Mouse (Mus musculus): ENCODE results near the gene Klhl10. TPM values are rescaled to one million over a fixed set of nuclear protein-coding genes. Genes with fewer than 3 reads are reported as not detected.

Klhl10 gene
- polyA plus RNA-seq, 1 experiment from 2014 or later = 0.32 TPM

DNA sequence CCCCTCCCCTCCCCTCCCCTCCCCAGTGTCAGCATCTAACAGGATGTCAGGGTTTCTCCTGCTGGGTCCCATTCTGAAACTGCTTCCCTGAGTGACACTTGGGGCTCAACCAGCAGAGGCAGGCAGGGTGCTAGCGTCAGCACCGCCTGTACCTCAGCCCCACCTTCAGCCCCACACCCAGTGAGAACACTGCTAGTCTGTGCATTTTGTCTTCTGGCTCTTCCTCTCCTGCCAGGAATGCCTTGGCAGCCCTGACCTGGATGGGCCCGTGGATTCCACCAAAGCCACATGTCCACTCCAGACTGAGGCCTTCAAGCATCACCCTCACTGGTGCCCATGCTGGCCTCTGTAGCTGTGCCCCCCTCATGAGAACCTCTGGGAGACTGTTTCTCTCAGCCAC is 32.0 kb upstream of the Klhl10 start:
- 74% methylated on average over 3 of the region's 3 CpGs for WGBS (ENCODE audit: insufficient replicate concordance)
- Histone ChIP-seq H3K4me1 (peaks cover 28% of the 10 kb centered on the region), H3K4me2 (no peak overlapping the region), H3K9me3 (replicated peaks) (no peaks in the 10 kb centered on the region), H3K9ac (no peak overlapping the region), H3K27me3 (replicated peaks) (peaks cover 37% of the 10 kb centered on the region), H3K27ac (no peak overlapping the region), H3K36me3 (peaks cover 8% of the 10 kb centered on the region; the same call in 1 of the 2 replicates), H3K4me3 (no peak overlapping the region)
- ATAC-seq = no peak

DNA sequence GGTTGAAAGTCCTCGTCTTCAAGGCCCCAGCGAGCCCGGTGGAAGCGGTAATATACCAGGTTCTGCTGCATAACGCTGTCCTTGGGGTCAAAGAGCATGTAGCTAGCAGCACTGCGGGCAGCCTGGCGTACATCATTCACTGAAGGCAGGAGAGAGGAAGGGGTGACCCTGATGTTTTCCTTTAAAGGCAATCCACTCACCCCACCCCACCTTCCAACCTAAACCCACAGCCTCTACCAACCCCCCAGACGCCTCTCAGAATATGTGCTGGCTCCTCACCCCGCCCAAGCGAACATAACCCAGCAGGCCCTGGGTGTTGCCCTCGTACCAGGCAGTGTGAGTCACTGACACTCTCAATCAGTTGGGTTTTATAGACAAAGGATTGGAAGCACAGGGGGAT is 30.0 kb upstream of the Klhl10 start:
- H3K27me3 ChIP-seq (replicated peaks) = peaks cover 58% of the 10 kb centered on the region
- 54% methylated on average over 11 of the region's 11 CpGs for WGBS (ENCODE audit: insufficient replicate concordance)
- H3K36me3 ChIP-seq = peaks cover 8% of the 10 kb centered on the region; the same call in 1 of the 2 replicates
- no peak overlapping the region for H3K9ac ChIP-seq
- no peak overlapping the region for H3K4me3 ChIP-seq
- H3K9me3 ChIP-seq (replicated peaks) = no peaks in the 10 kb centered on the region
- no peak overlapping the region for H3K27ac ChIP-seq
- no peak for ATAC-seq
- H3K4me2 ChIP-seq = peak overlapping the region; percentile 8; the same call in 1 of the 2 replicates
- H3K4me1 ChIP-seq = peaks cover 34% of the 10 kb centered on the region

DNA sequence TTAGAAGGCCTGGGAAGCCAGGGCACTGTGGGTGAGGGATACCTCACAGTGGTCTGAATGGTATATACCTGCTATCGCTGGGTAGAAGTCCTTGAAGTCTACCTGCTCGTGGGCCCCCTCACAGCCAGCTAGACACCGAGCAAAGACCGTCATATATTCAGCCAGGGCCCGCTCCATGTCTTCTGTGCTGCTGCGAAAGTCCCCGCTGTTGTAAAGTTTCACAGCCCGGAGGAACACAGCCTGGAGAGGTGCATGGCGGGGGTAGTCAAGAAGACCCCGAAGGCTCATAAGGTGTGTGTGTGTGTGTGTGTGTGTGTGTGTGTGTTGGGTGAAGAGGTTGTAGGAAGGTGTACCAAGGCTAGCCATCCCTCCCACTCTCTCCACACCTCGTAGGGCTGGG is 28.2 kb upstream of the Klhl10 start:
- Histone ChIP-seq H3K9ac (peak overlapping the region; percentile 49), H3K27ac (no peak overlapping the region), H3K4me1 (peaks cover 34% of the 10 kb centered on the region), H3K36me3 (peaks cover 6% of the 10 kb centered on the region; the same call in 1 of the 2 replicates), H3K9me3 (replicated peaks) (no peaks in the 10 kb centered on the region), H3K27me3 (replicated peaks) (peaks cover 67% of the 10 kb centered on the region), H3K4me2 (peak overlapping the region; percentile 78), H3K4me3 (peak overlapping the region; percentile 60)
- no peak for ATAC-seq
- 70% methylated on average over 11 of the region's 11 CpGs for WGBS (ENCODE audit: insufficient replicate concordance)

DNA sequence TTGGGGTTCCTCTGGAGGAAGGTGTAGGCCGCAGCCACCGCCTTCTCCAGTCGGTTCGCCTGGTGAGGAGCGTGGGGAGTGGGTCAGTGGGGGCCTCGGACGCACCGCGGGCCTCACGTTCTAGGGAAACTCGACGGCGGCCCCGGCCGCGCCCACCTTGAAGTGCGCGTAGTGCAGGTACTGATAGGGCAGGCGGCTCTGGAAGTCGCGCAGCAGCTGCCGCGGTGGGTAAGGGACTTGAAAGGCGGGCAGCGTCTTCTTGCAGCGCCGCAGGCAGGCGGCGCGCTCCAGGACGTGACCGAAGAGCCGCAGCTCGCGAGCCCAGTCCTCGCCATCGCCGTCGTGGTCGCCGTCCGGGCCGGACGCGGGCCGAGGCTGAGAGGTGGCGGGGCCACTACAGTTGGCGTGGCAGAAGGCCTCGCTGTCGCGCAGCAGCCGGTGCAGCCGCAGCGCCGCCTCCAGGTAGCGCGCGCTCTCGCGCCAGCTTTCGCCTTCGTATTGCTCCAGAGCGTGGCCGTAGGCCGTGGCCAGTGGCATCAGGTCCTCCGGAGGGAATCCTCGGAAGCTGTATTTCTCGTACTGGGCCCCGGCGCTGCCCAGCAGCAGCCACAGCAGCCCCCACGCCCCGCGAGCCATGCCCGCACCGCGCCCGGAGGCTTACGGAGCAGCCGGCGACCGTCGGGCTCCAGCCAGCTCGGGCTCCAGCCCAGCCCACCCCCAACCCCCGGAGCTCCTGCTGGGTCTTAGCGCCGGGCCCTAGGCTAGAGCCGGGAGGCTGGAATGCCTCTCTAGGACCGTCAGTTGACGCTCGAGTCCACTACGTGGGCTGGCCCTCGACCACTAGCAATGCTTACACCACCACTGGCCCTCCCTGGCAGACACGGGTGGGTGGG is 27.4 kb upstream of the Klhl10 start, which contains the start of gene P3h4:
TSS of gene P3h4 (minus strand) at position 816 of the 893 bp plus-strand sequence.
- peaks cover 63% of the 10 kb centered on the region for H3K27me3 ChIP-seq (replicated peaks)
- H3K27ac ChIP-seq = peak within 1 kb of the TSS; percentile 68
- H3K4me2 ChIP-seq = peak within 1 kb of the TSS; percentile 78
- H3K9ac ChIP-seq = peak within 1 kb of the TSS; percentile 49
- H3K4me1 ChIP-seq = peaks cover 34% of the 10 kb centered on the region
- WGBS (ENCODE audit: insufficient replicate concordance) = 5% methylated on average over 92 of the region's 93 CpGs
- no peaks in the 10 kb centered on the region for H3K9me3 ChIP-seq (replicated peaks)
- ATAC-seq = peak; percentile 72
- no peaks in the 10 kb centered on the region for H3K36me3 ChIP-seq
- H3K4me3 ChIP-seq = peak within 1 kb of the TSS; percentile 60

DNA sequence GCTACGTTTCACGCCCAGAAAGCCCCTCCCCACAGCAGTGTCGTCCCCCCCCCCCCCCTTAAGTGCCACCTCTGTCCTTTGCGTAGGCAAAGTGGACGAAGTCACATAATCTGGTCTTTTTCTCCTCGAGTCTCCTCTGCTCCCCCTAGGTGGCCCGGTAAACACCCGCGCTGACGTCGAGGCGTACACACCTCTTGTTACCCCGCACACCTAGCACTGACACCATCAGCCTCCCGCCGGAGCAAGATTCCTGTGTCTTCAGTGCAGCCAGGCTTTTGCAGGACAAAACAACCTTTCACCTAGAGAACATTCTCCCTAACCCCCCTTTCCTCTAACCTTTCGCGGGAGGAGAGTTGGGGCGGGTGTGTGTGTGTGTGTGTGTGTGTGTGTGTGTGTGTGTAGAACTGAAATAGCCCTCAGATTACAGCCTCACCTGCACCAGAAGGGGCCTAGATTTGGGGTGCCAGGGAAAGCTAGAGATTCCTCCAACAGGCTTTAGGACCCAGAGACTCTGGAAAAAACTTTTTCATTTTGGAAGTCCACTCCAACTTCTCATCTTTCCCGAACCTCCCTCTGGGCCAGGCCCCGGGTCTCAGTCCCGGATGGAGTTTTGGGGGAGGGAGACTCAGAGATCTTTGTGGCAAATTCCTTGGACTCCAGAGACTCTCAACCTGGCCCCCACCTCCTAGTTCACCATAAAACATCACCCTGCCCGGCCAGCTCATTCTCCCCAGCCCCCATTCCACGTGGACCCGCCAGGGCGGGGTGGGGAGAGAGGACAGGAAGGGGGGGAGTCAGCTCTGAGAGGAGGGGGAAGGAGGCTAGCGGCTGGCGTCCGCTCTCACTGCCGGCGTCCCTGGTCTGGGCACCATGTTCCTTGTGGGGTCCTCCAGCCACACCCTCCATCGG is 26.5 kb upstream of the Klhl10 start, which contains the start of gene Fkbp10:
TSS of gene Fkbp10 (plus strand) at position 784 of the 909 bp plus-strand sequence.
- no peaks in the 10 kb centered on the region for H3K9me3 ChIP-seq (replicated peaks)
- H3K9ac ChIP-seq = peak within 1 kb of the TSS; percentile 49
- 4% methylated on average over 31 of the region's 31 CpGs for WGBS (ENCODE audit: insufficient replicate concordance)
- ATAC-seq = peak; percentile 22; the same call in 1 of the 2 replicates
- H3K27ac ChIP-seq = peak within 1 kb of the TSS; percentile 68
- H3K36me3 ChIP-seq = no peaks in the 10 kb centered on the region
- H3K4me2 ChIP-seq = peak within 1 kb of the TSS; percentile 78
- H3K4me1 ChIP-seq = peaks cover 34% of the 10 kb centered on the region
- H3K4me3 ChIP-seq = peak within 1 kb of the TSS; percentile 60
- H3K27me3 ChIP-seq (replicated peaks) = peaks cover 60% of the 10 kb centered on the region

DNA sequence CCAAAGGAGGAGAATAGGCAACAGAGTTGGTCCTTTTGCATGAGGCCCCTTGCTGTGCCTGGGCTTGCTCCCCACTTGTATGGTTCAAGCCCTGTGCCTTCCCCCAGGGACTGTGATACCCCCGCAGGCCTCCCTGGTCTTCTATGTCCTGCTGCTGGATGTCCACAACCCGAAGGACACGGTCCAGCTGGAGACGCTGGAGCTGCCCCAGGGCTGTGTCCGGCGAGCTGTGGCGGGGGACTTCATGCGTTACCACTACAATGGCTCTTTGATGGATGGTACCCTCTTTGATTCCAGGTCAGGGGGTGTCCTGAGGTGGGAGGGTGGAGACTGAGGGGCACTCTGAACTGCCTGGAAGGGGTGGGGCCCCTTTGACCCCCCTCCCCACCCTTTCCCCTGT is 20.2 kb upstream of the Klhl10 start:
- H3K36me3 ChIP-seq = peaks cover 6% of the 10 kb centered on the region
- no peak overlapping the region for H3K27ac ChIP-seq
- no peak overlapping the region for H3K4me3 ChIP-seq
- no peaks in the 10 kb centered on the region for H3K9me3 ChIP-seq (replicated peaks)
- ATAC-seq = no peak
- 84% methylated on average over 8 of the region's 8 CpGs for WGBS (ENCODE audit: insufficient replicate concordance)
- H3K4me2 ChIP-seq = no peak overlapping the region
- peaks cover 17% of the 10 kb centered on the region for H3K27me3 ChIP-seq (replicated peaks)
- no peak overlapping the region for H3K9ac ChIP-seq
- peaks cover 12% of the 10 kb centered on the region for H3K4me1 ChIP-seq

DNA sequence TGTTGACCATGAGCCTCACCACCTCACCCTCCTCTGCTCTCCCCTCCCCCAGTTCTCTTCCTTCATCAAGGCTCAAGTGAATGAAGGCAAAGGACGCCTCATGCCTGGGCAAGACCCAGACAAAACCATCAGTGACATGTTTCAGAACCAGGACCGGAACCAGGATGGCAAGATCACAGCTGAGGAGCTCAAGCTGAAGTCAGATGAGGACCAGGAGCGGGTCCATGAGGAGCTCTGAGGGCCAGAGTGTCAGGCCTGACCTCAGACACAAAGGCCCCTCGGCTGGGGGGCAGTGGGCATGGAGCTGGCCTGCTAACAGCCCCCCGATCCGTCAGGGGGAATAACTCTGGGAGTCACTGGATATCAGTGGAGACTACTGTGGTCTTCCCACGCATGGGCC is 17.9 kb upstream of the Klhl10 start:
- Histone ChIP-seq H3K36me3 (peaks cover 6% of the 10 kb centered on the region), H3K4me1 (peaks cover 13% of the 10 kb centered on the region), H3K4me2 (no peak overlapping the region), H3K4me3 (no peak overlapping the region), H3K27ac (no peak overlapping the region), H3K27me3 (replicated peaks) (0 out of 2 replicates have a peak, but pooled peaks cover 6% of the 10 kb centered on the region), H3K9ac (no peak overlapping the region), H3K9me3 (replicated peaks) (no peaks in the 10 kb centered on the region)
- 81% methylated on average over 7 of the region's 7 CpGs for WGBS (ENCODE audit: insufficient replicate concordance)
- no peak for ATAC-seq

DNA sequence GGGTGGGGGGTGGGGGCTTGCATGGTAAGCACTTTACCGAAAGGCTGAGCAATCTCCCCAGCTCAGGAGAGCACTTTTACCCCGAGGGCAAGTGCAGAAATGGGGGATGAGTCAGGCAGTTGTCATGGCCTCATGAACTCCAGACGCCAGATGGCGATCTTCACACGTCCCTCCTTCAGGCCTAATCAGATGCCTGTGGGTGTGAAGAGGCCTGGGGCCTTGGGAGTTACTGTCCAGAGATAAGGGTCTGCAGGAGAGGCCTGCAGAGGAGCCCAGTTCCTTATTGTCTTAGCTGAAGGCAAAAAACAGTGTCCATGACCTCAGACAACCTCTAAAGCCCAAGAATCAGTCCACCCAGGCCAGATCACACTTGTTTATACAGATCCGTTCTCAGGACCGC is 15.9 kb upstream of the Klhl10 start:
- no peak overlapping the region for H3K4me2 ChIP-seq
- WGBS (ENCODE audit: insufficient replicate concordance) = 22% methylated on average over 7 of the region's 7 CpGs
- peaks cover 18% of the 10 kb centered on the region for H3K36me3 ChIP-seq
- no peaks in the 10 kb centered on the region for H3K27me3 ChIP-seq (replicated peaks)
- no peak overlapping the region for H3K9ac ChIP-seq
- no peak overlapping the region for H3K4me3 ChIP-seq
- H3K4me1 ChIP-seq = peaks cover 13% of the 10 kb centered on the region
- H3K9me3 ChIP-seq (replicated peaks) = no peaks in the 10 kb centered on the region
- no peak overlapping the region for H3K27ac ChIP-seq
- ATAC-seq = peak; percentile 77

DNA sequence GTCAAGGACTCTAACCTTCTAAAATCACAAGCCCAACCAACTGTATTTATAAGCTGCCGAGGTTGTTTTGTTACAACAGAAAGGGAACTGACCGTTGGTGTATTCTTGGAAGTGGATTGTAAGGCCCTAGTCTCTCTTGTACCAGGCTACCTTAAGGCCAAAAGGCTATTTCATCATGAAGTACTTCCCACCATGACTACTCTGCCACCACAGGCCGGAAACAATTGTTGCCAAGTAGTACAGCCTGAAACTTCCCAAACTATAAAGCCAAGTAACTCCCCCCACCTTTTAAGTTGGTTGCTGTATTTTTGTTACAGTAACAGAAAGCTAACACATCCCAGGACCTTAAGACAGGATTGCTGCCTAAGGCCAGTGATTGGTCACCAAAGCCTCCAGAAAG is 14.9 kb upstream of the Klhl10 start:
- Histone ChIP-seq H3K36me3 (peaks cover 21% of the 10 kb centered on the region), H3K4me1 (peaks cover 13% of the 10 kb centered on the region), H3K27me3 (replicated peaks) (no peaks in the 10 kb centered on the region), H3K4me2 (no peak overlapping the region), H3K4me3 (no peak overlapping the region), H3K9ac (no peak overlapping the region), H3K27ac (no peak overlapping the region), H3K9me3 (replicated peaks) (no peaks in the 10 kb centered on the region)
- 66% methylated on average over 3 of the region's 3 CpGs for WGBS (ENCODE audit: insufficient replicate concordance)
- no peak for ATAC-seq

DNA sequence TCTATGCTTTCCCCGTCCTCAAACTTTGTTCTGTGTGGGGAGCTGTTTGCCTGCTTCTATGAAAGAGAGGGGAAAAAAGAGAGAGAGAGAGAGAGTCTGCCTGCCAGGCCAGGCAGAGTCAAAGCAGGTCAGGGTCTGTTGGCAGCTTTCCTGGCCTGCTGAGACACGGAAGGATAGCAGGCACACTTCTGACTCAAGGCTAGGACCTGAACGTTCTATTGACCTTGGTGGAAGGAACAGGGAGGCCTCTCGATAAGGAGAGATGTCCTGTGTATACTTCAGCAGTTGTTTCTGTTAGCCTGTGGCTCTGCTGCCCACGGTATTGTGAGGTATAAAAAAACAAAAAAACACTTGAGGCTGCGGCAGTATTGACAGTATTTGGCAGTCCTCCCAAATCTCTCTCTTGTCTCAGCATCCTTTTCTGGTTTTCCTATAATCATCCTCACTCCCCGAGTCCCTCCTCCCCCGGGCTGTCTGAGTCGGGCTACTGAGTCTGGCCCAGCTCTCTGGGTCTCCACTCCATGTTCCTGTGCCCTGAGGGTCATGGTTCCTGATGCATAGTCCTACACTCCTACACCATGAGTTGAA is 13.0 kb upstream of the Klhl10 start:
- ATAC-seq = no peak
- Histone ChIP-seq H3K27ac (no peak overlapping the region), H3K9me3 (replicated peaks) (no peaks in the 10 kb centered on the region), H3K4me3 (no peak overlapping the region), H3K4me2 (no peak overlapping the region), H3K4me1 (peaks cover 18% of the 10 kb centered on the region), H3K36me3 (peaks cover 28% of the 10 kb centered on the region), H3K9ac (no peak overlapping the region), H3K27me3 (replicated peaks) (no peaks in the 10 kb centered on the region)
- 63% methylated on average over 9 of the region's 9 CpGs for WGBS (ENCODE audit: insufficient replicate concordance)

DNA sequence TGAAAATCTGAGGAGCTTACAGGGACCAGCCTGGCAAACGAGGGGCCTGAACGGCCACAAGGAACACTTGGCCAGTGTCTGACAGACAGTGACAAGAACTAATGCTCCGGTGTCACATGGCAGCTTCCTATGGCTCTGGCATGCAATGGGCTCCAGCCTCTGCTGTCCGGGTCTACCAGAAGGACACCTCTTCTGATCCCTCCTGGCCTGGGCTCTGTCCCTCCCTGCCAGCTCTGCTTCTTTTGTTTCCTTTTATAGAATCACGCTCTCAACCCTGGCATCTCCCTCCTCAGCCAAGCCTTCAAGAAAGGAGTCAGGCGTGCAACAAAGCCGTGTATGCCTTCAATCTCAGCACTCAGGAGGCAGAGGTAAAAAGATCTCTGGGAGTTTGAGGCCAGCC is 11.7 kb upstream of the Klhl10 start:
- Histone ChIP-seq H3K9ac (no peak overlapping the region), H3K27me3 (replicated peaks) (no peaks in the 10 kb centered on the region), H3K36me3 (peaks cover 26% of the 10 kb centered on the region), H3K4me1 (peaks cover 18% of the 10 kb centered on the region), H3K4me2 (no peak overlapping the region), H3K4me3 (no peak overlapping the region), H3K9me3 (replicated peaks) (no peaks in the 10 kb centered on the region), H3K27ac (no peak overlapping the region)
- 86% methylated on average over 7 of the region's 7 CpGs for WGBS (ENCODE audit: insufficient replicate concordance)
- ATAC-seq = no peak
